12 mouse cellular contexts compared by ENCODE assay signal in genomic region chr4:150852479-150852878, GRCm38 (mm10).
A peak's percentile ranks its signal among the peaks of the same experiment; 100 is the strongest.
DNase-seq lines count a peak whose midpoint lies in the region.
"Had no signal": no experiment of that assay in that cellular context is flagged by ENCODE, and none has a peak within 500 bp of the region (broad histone marks: within the 10 kb centered on the region; RNA-seq: fewer than 3 reads in every experiment).

No protein-coding gene starts in this region.

- peak; percentile 35 to 65 for DNase-seq in lung, adult 18-20 months
- no peak for DNase-seq in lung, postnatal 25 days (ENCODE audit: low spot score)
- peak; percentile 51 to 73 for DNase-seq in heart, adult 9 months (ENCODE audit: low spot score in 2 of 2)
- DNase-seq in induced T-regulatory cell, adult 2 months (ENCODE audit: low read depth): peak; percentile 20
- DNase-seq in lung, postnatal 10 days: peak; percentile 48
- DNase-seq in c-Kit-positive CD71-positive TER-119-positive erythroid progenitor cells, embryonic 14.5 days (ENCODE audit: low spot score): no peak
- no peak for DNase-seq in layer of hippocampus, adult 9-10 months (ENCODE audit: low spot score)
- DNase-seq in cerebellum, adult 11-12 months: no peak
- DNase-seq: adrenal gland, postnatal 10 days; gastrocnemius, postnatal 25 days; layer of hippocampus, postnatal 36 days; thymus, adult 2 months had no signal

Comparison
In these comparisons a context has a peak if more than half of its experiments do, and no peak if none do; other contexts are left out.
1. DNase-seq: peak in lung, adult 18-20 months (2 of 2), heart, adult 9 months (2 of 2), induced T-regulatory cell, adult 2 months (single experiment) and lung, postnatal 10 days (single experiment); none in lung, postnatal 25 days (single experiment), c-Kit-positive CD71-positive TER-119-positive erythroid progenitor cells, embryonic 14.5 days (single experiment), layer of hippocampus, adult 9-10 months (single experiment) and cerebellum, adult 11-12 months (single experiment).